Mouse (Mus musculus) embryonic facial prominence, embryonic 11.5 days (tissue): Measurements from ENCODE around the gene Aqr. TPM values are rescaled to one million over a fixed set of nuclear protein-coding genes. Genes with fewer than 3 reads are reported as not detected.

Experiments used
- ATAC-seq: fragments of 200-750 bp; cut with Nextera tagmentation; replicated peaks from 2 replicates; pipeline ENCODE4 v1.8.0; 2017; ENCODE audit warnings: low read depth; ENCODE audit not compliant: insufficient number of reproducible peaks, low FRiP score, low TSS enrichment
- DNase-seq: peaks from one replicate; pipeline ENCODE4 v3.0.0-alpha.2; 2015; ENCODE audit warnings: low spot score
- H3K27ac ChIP-seq: fragments of 300-500 bp; sonication (generic); replicated peaks from 2 replicates; pipeline ENCODE4 v1.5.1; 2014; ENCODE audit warnings: mild to moderate bottlenecking, low read depth, low read length, control low read depth
- H3K27me3 ChIP-seq: fragments of 300-500 bp; sonication (generic); 2 replicates; pipeline ENCODE4 v1.6.1; 2014; ENCODE audit warnings: mild to moderate bottlenecking, low read length, moderate library complexity, mixed read lengths; ENCODE audit not compliant: control insufficient read depth, insufficient read depth
- H3K36me3 ChIP-seq: fragments of 300-500 bp; sonication (generic); replicated peaks from 2 replicates; pipeline ENCODE4 v1.6.1; 2014; ENCODE audit warnings: low read depth, mild to moderate bottlenecking, low read length, moderate library complexity, mixed read lengths; ENCODE audit not compliant: control insufficient read depth, insufficient read depth
- H3K4me1 ChIP-seq: fragments of 300-500 bp; sonication (generic); 2 replicates; pipeline ENCODE4 v1.6.1; 2014; ENCODE audit warnings: low read length, mixed read lengths; ENCODE audit not compliant: control insufficient read depth, insufficient read depth
- H3K4me2 ChIP-seq: fragments of 300-500 bp; sonication (generic); 2 replicates; pipeline ENCODE4 v1.6.1; 2014; ENCODE audit warnings: low read depth, mild to moderate bottlenecking, control low read depth, low read length, moderate library complexity
- H3K4me3 ChIP-seq: fragments of 300-500 bp; sonication (generic); 2 replicates; pipeline ENCODE4 v1.5.1; 2014; ENCODE audit warnings: low read depth, low read length, control low read depth
- H3K9ac ChIP-seq: fragments of 300-500 bp; sonication (generic); replicated peaks from 2 replicates; pipeline ENCODE4 v1.6.1; 2014; ENCODE audit warnings: mild to moderate bottlenecking, control low read depth, low read length
- H3K9me3 ChIP-seq: fragments of 300-500 bp; sonication (generic); replicated peaks from 2 replicates; pipeline ENCODE4 v1.6.1; 2016; ENCODE audit warnings: mild to moderate bottlenecking, low read length, inconsistent platforms, mixed read lengths; ENCODE audit not compliant: control insufficient read depth
- WGBS: fragments of 180-500 bp; shearing (Covaris S2); extraction: QIAGEN DNeasy Blood & Tissue Kit; methylation state at CpG from one replicate; pipeline ENCODE4 v1.1.7; 2014; 5-methylcytosine and 5-hydroxymethylcytosine counted together
- polyA plus RNA-seq: library from polyadenylated mRNA; unstranded; fragments of >200 nt; fragmentation: Nextera tagmentation; extraction: Ambion mirVana; gene quantifications from 2 replicates; pipeline ENCODE4 v1.2.1, GENCODE M21; 2014

Aqr gene
- polyA plus RNA-seq, 1 experiment from 2014 or later = 69.1 TPM

DNA sequence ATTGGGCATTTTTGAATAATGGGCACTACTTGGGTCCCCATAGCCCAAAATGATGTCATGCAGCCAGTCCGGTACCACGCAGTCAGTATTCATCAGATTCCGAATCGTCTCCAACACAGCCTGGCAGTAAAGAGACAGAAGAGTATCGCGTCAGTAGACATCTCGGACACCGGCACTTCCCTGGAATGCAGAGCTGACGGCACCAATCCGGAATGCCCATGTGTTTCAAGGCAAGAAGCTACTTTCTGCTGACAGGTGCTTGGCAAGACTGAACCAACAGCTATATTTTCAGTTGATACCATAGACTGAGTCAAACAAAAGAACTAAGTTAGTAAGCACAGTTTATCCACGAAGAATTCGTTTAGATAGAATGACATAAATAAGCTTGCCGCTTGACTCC is 56.2 kb downstream of the Aqr start:
- H3K27me3 ChIP-seq = no peaks in the 10 kb centered on the region
- no peaks in the 10 kb centered on the region for H3K9me3 ChIP-seq
- no peak overlapping the region for H3K27ac ChIP-seq
- no peak overlapping the region for H3K4me2 ChIP-seq
- DNase-seq = no peak
- no peak overlapping the region for H3K9ac ChIP-seq
- no peaks in the 10 kb centered on the region for H3K4me1 ChIP-seq
- no peak overlapping the region for H3K4me3 ChIP-seq
- ATAC-seq = no peak
- no peaks in the 10 kb centered on the region; the same call in 1 of the 2 replicates for H3K36me3 ChIP-seq
- 95% methylated on average over 13 of the region's 13 CpGs for WGBS

GRCm38 (mm10) chr2:114123304-114123703 is 63.5 kb downstream of the Aqr start:
- Histone ChIP-seq H3K4me2 (no peak overlapping the region), H3K9ac (no peak overlapping the region), H3K27me3 (no peaks in the 10 kb centered on the region), H3K4me1 (no peaks in the 10 kb centered on the region), H3K27ac (no peak overlapping the region), H3K4me3 (no peak overlapping the region), H3K9me3 (no peaks in the 10 kb centered on the region), H3K36me3 (peaks cover 2% of the 10 kb centered on the region)
- ATAC-seq (no peak), DNase-seq (no peak)
- WGBS = 86% methylated on average over 4 of the region's 4 CpGs

- no peak overlapping the region for H3K4me3 ChIP-seq
- DNase-seq (no peak), ATAC-seq (no peak)
- no peaks in the 10 kb centered on the region for H3K4me1 ChIP-seq
- no peak overlapping the region for H3K9ac ChIP-seq
- H3K36me3 ChIP-seq = peaks cover 2% of the 10 kb centered on the region
- H3K9me3 ChIP-seq = no peaks in the 10 kb centered on the region
- no peak overlapping the region for H3K27ac ChIP-seq
- H3K4me2 ChIP-seq = no peak overlapping the region
- no peaks in the 10 kb centered on the region for H3K27me3 ChIP-seq
- WGBS = 80% methylated on average over 7 of the region's 7 CpGs
Observed at GRCm38 (mm10) chr2:114119451-114119850, 67.4 kb downstream of the Aqr start.

DNA sequence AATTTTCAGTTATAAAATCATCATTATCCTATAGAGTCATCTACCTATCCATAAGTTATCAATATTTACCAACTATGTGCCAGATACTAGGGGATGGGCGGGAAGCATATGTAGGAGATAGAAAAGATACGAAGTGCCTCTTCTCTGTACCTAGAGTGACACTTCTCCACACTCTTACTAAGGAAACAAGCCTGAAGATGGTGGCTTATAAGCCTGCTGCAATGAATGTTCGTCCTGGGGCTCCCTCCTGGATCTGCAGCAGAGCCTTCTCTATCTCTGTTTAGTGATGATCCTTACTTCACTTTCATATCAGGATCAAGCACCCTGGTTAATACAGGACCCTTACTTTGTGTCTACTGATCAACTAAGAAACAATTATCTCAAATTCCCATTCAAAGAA is 69.2 kb downstream of the Aqr start:
- 90% methylated on average over 3 of the region's 3 CpGs for WGBS
- H3K27me3 ChIP-seq = no peaks in the 10 kb centered on the region
- peaks cover 2% of the 10 kb centered on the region for H3K36me3 ChIP-seq
- ATAC-seq = no peak
- no peak for DNase-seq
- no peaks in the 10 kb centered on the region for H3K9me3 ChIP-seq
- no peaks in the 10 kb centered on the region for H3K4me1 ChIP-seq
- H3K27ac ChIP-seq = no peak overlapping the region
- H3K4me2 ChIP-seq = no peak overlapping the region
- H3K9ac ChIP-seq = no peak overlapping the region
- no peak overlapping the region for H3K4me3 ChIP-seq

GRCm38 (mm10) chr2:114117235-114117634 is 69.6 kb downstream of the Aqr start:
- H3K9me3 ChIP-seq = no peaks in the 10 kb centered on the region
- H3K27me3 ChIP-seq = no peaks in the 10 kb centered on the region
- H3K9ac ChIP-seq = no peak overlapping the region
- DNase-seq (no peak), ATAC-seq (no peak)
- peaks cover 2% of the 10 kb centered on the region for H3K36me3 ChIP-seq
- H3K27ac ChIP-seq = no peak overlapping the region
- H3K4me3 ChIP-seq = no peak overlapping the region
- no peak overlapping the region for H3K4me2 ChIP-seq
- 93% methylated on average over 3 of the region's 3 CpGs for WGBS
- no peaks in the 10 kb centered on the region for H3K4me1 ChIP-seq

GRCm38 (mm10) chr2:114115563-114115962 is 71.3 kb downstream of the Aqr start:
- H3K9ac ChIP-seq = no peak overlapping the region
- no peak overlapping the region for H3K4me3 ChIP-seq
- WGBS = 93% methylated on average over 4 of the region's 4 CpGs
- no peak for DNase-seq
- no peak for ATAC-seq
- no peak overlapping the region for H3K4me2 ChIP-seq
- no peaks in the 10 kb centered on the region; the same call in none of the 2 replicates for H3K36me3 ChIP-seq
- H3K9me3 ChIP-seq = no peaks in the 10 kb centered on the region
- H3K27ac ChIP-seq = no peak overlapping the region
- H3K27me3 ChIP-seq = no peaks in the 10 kb centered on the region
- no peaks in the 10 kb centered on the region for H3K4me1 ChIP-seq

- Histone ChIP-seq H3K4me2 (no peak overlapping the region), H3K9ac (no peak overlapping the region), H3K4me3 (no peak overlapping the region), H3K27ac (no peak overlapping the region), H3K27me3 (no peaks in the 10 kb centered on the region), H3K4me1 (no peaks in the 10 kb centered on the region), H3K36me3 (no peaks in the 10 kb centered on the region; the same call in 1 of the 2 replicates), H3K9me3 (no peaks in the 10 kb centered on the region)
- DNase-seq = no peak
- ATAC-seq = no peak
- WGBS = 58% methylated on average over 23 of the region's 23 CpGs
Observed at GRCm38 (mm10) chr2:114107288-114108278, 79.2 kb downstream of the Aqr start.

DNA sequence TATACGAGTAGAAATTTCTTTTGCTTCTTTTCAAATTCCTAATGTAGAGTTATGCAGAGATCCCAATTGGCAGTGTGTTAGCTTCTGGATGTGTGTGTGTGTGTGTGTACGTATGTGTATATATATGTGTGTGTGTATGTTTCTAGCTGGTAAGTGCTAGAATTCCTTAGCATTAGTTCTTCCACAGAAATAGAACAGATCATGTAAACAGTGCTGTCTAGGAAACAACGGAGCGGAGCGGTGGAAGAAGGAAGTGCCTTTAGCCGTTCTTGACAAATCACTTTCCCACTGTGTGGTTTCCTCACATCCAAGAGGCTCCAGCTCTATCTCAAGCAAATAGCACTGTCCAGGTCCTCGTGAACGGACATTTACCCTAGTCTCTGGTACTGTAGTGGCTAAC is 80.4 kb downstream of the Aqr start:
- Histone ChIP-seq H3K4me1 (no peaks in the 10 kb centered on the region), H3K27ac (no peak overlapping the region), H3K4me3 (no peak overlapping the region), H3K27me3 (no peaks in the 10 kb centered on the region), H3K4me2 (no peak overlapping the region), H3K36me3 (no peaks in the 10 kb centered on the region; the same call in none of the 2 replicates), H3K9me3 (no peaks in the 10 kb centered on the region), H3K9ac (no peak overlapping the region)
- no peak for DNase-seq
- no peak for ATAC-seq
- WGBS = 89% methylated on average over 8 of the region's 8 CpGs
